Mouse (Mus musculus): ENCODE results near the gene Sema3g. TPM values are rescaled to one million over a fixed set of nuclear protein-coding genes. Genes with fewer than 3 reads are reported as not detected.

Gene Sema3g
- 1.5 and 2.1 TPM in 2 replicates for polyA plus RNA-seq (2012; rRNA removed)

- WGBS, result 12% methylated on average over 11 of the region's 11 CpGs
- H3K4me1 ChIP-seq (ENCODE audit: control insufficient read depth, insufficient read depth, insufficient read length, low read length), result peaks cover 5% of the 10 kb centered on the region
- H3K27ac ChIP-seq (ENCODE audit: insufficient read depth, low read depth, low read length), result no peak within 1 kb of the TSS
- H3K36me3 ChIP-seq (ENCODE audit: control insufficient read depth, insufficient read depth, low read length), result no peaks in the 10 kb centered on the region
- TF ChIP-seq POLR2A (IDR thresholded peaks at IDR 0.05; ENCODE audit: low read depth, low read length), result no peak
- TF ChIP-seq CTCF (IDR thresholded peaks at IDR 0.05; ENCODE audit: extremely low read depth, insufficient read length, insufficient replicate concordance, low read depth, low read length), result peak; percentile 38; the same call in 1 of the 2 replicates
- H3K4me3 ChIP-seq (ENCODE audit: low read depth, low read length), result peak within 1 kb of the TSS; percentile 17
- no peaks in the 10 kb centered on the region for H3K27me3 ChIP-seq (ENCODE audit: control insufficient read depth, insufficient read depth, low read length)
Observed at GRCm38 (mm10) chr14:31217666-31218065, at the start of gene Sema3g. Sema3g (plus strand) TSS chr14:31217860.

GRCm38 (mm10) chr14:31168425-31168824 lies 49.2 kb upstream of the Sema3g start, which contains the start of gene Stab1:
Stab1 (minus strand) TSS chr14:31168641.
- Histone ChIP-seq H3K4me3 (ENCODE audit: low read depth, low read length) (peak within 1 kb of the TSS; percentile 56), H3K4me1 (ENCODE audit: control insufficient read depth, insufficient read depth, insufficient read length, low read length) (no peaks in the 10 kb centered on the region), H3K36me3 (ENCODE audit: control insufficient read depth, insufficient read depth, low read length) (peaks cover 31% of the 10 kb centered on the region), H3K27ac (ENCODE audit: insufficient read depth, low read depth, low read length) (peak within 1 kb of the TSS; percentile 31; the same call in 1 of the 2 replicates), H3K27me3 (ENCODE audit: control insufficient read depth, insufficient read depth, low read length) (no peaks in the 10 kb centered on the region)
- 41% methylated on average over 10 of the region's 10 CpGs for WGBS
- TF ChIP-seq CTCF (IDR thresholded peaks at IDR 0.05; ENCODE audit: extremely low read depth, insufficient read length, insufficient replicate concordance, low read depth, low read length), result no peak
- no peak for TF ChIP-seq POLR2A (IDR thresholded peaks at IDR 0.05; ENCODE audit: low read depth, low read length)

GRCm38 (mm10) chr14:31169508-31169907 lies 48.2 kb upstream of the Sema3g start:
- Histone ChIP-seq H3K4me1 (ENCODE audit: control insufficient read depth, insufficient read depth, insufficient read length, low read length) (no peaks in the 10 kb centered on the region), H3K36me3 (ENCODE audit: control insufficient read depth, insufficient read depth, low read length) (peaks cover 41% of the 10 kb centered on the region), H3K4me3 (ENCODE audit: low read depth, low read length) (no peak overlapping the region), H3K27ac (ENCODE audit: insufficient read depth, low read depth, low read length) (no peak overlapping the region), H3K27me3 (ENCODE audit: control insufficient read depth, insufficient read depth, low read length) (no peaks in the 10 kb centered on the region)
- no peak for TF ChIP-seq POLR2A (IDR thresholded peaks at IDR 0.05; ENCODE audit: low read depth, low read length)
- no peak for TF ChIP-seq CTCF (IDR thresholded peaks at IDR 0.05; ENCODE audit: extremely low read depth, insufficient read length, insufficient replicate concordance, low read depth, low read length)
- 54% methylated on average over 6 of the region's 6 CpGs for whole genome bisulfite sequencing

- H3K27ac ChIP-seq (ENCODE audit: insufficient read depth, low read depth, low read length), result no peak overlapping the region
- TF ChIP-seq CTCF (IDR thresholded peaks at IDR 0.05; ENCODE audit: extremely low read depth, insufficient read length, insufficient replicate concordance, low read depth, low read length), result no peak
- TF ChIP-seq POLR2A (IDR thresholded peaks at IDR 0.05; ENCODE audit: low read depth, low read length), result no peak
- H3K4me3 ChIP-seq (ENCODE audit: low read depth, low read length), result no peak overlapping the region
- WGBS, result 84% methylated on average over 13 of the region's 13 CpGs
- peaks cover 56% of the 10 kb centered on the region for H3K36me3 ChIP-seq (ENCODE audit: control insufficient read depth, insufficient read depth, low read length)
- H3K4me1 ChIP-seq (ENCODE audit: control insufficient read depth, insufficient read depth, insufficient read length, low read length), result no peaks in the 10 kb centered on the region
- H3K27me3 ChIP-seq (ENCODE audit: control insufficient read depth, insufficient read depth, low read length), result no peaks in the 10 kb centered on the region
Observed at GRCm38 (mm10) chr14:31170963-31171362, 46.7 kb upstream of the Sema3g start.

- TF ChIP-seq POLR2A (IDR thresholded peaks at IDR 0.05; ENCODE audit: low read depth, low read length) (no peak), CTCF (IDR thresholded peaks at IDR 0.05; ENCODE audit: extremely low read depth, insufficient read length, insufficient replicate concordance, low read depth, low read length) (no peak)
- 84% methylated on average over 11 of the region's 11 CpGs for WGBS
- Histone ChIP-seq H3K4me3 (ENCODE audit: low read depth, low read length) (no peak overlapping the region), H3K4me1 (ENCODE audit: control insufficient read depth, insufficient read depth, insufficient read length, low read length) (no peaks in the 10 kb centered on the region), H3K27ac (ENCODE audit: insufficient read depth, low read depth, low read length) (no peak overlapping the region), H3K36me3 (ENCODE audit: control insufficient read depth, insufficient read depth, low read length) (peaks cover 60% of the 10 kb centered on the region), H3K27me3 (ENCODE audit: control insufficient read depth, insufficient read depth, low read length) (no peaks in the 10 kb centered on the region)
Observed at GRCm38 (mm10) chr14:31171386-31171785, 46.3 kb upstream of the Sema3g start.

GRCm38 (mm10) chr14:31171821-31172220 lies 45.8 kb upstream of the Sema3g start:
- H3K36me3 ChIP-seq (ENCODE audit: control insufficient read depth, insufficient read depth, low read length), result peaks cover 64% of the 10 kb centered on the region
- H3K4me3 ChIP-seq (ENCODE audit: low read depth, low read length), result no peak overlapping the region
- no peaks in the 10 kb centered on the region for H3K4me1 ChIP-seq (ENCODE audit: control insufficient read depth, insufficient read depth, insufficient read length, low read length)
- no peak overlapping the region for H3K27ac ChIP-seq (ENCODE audit: insufficient read depth, low read depth, low read length)
- H3K27me3 ChIP-seq (ENCODE audit: control insufficient read depth, insufficient read depth, low read length), result no peaks in the 10 kb centered on the region
- TF ChIP-seq POLR2A (IDR thresholded peaks at IDR 0.05; ENCODE audit: low read depth, low read length) (no peak), CTCF (IDR thresholded peaks at IDR 0.05; ENCODE audit: extremely low read depth, insufficient read length, insufficient replicate concordance, low read depth, low read length) (no peak)
- 97% methylated on average over 15 of the region's 15 CpGs for WGBS

- no peaks in the 10 kb centered on the region for H3K4me1 ChIP-seq (ENCODE audit: control insufficient read depth, insufficient read depth, insufficient read length, low read length)
- TF ChIP-seq POLR2A (IDR thresholded peaks at IDR 0.05; ENCODE audit: low read depth, low read length), result no peak
- no peak for TF ChIP-seq CTCF (IDR thresholded peaks at IDR 0.05; ENCODE audit: extremely low read depth, insufficient read length, insufficient replicate concordance, low read depth, low read length)
- no peak overlapping the region for H3K4me3 ChIP-seq (ENCODE audit: low read depth, low read length)
- peaks cover 75% of the 10 kb centered on the region for H3K36me3 ChIP-seq (ENCODE audit: control insufficient read depth, insufficient read depth, low read length)
- H3K27me3 ChIP-seq (ENCODE audit: control insufficient read depth, insufficient read depth, low read length), result no peaks in the 10 kb centered on the region
- H3K27ac ChIP-seq (ENCODE audit: insufficient read depth, low read depth, low read length), result no peak overlapping the region
- WGBS, result 76% methylated on average over 18 of the region's 18 CpGs
Observed at GRCm38 (mm10) chr14:31172781-31173455, 44.7 kb upstream of the Sema3g start.

All from small intestine, adult 2 months (tissue).